Mouse (Mus musculus) intestine, embryonic 14.5 days (tissue): ENCODE results near the gene Spryd3. TPM values are rescaled to one million over a fixed set of nuclear protein-coding genes. Genes with fewer than 3 reads are reported as not detected.

ENCODE experiments used
- ATAC-seq: fragments of 200-750 bp; cut with Nextera tagmentation; replicated peaks from 2 replicates; pipeline ENCODE4 v1.8.0; 2017; ENCODE audit warnings: low read depth, moderate number of reproducible peaks, moderate TSS enrichment, moderate library complexity; ENCODE audit not compliant: low FRiP score, low TSS enrichment
- DNase-seq: peaks from one replicate; pipeline ENCODE4 v3.0.0-alpha.2; 2018; ENCODE audit warnings: low spot score
- H3K27ac ChIP-seq: fragments of 300-500 bp; sonication (generic); 2 replicates; pipeline ENCODE4 v1.5.1; 2014; ENCODE audit warnings: low read depth, mild to moderate bottlenecking, control low read depth
- H3K27me3 ChIP-seq: fragments of 300-500 bp; sonication (generic); replicated peaks from 2 replicates; pipeline ENCODE4 v1.6.1; 2014; ENCODE audit warnings: low read length, control low read depth; ENCODE audit not compliant: control insufficient read depth, insufficient read depth
- H3K36me3 ChIP-seq: fragments of 300-500 bp; sonication (generic); 2 replicates; pipeline ENCODE4 v1.6.1; 2014; ENCODE audit warnings: low read length, control low read depth; ENCODE audit not compliant: control insufficient read depth, insufficient read depth
- H3K4me1 ChIP-seq: fragments of 300-500 bp; sonication (generic); replicated peaks from 2 replicates; pipeline ENCODE4 v1.6.1; 2014; ENCODE audit warnings: low read length, control low read depth, mixed read lengths; ENCODE audit not compliant: control insufficient read depth, insufficient read depth
- H3K4me2 ChIP-seq: fragments of 300-500 bp; sonication (generic); 2 replicates; pipeline ENCODE4 v1.6.1; 2014; ENCODE audit warnings: low read length
- H3K4me3 ChIP-seq: fragments of 300-500 bp; sonication (generic); 2 replicates; pipeline ENCODE4 v1.5.1; 2014; ENCODE audit warnings: low read depth, low read length, control low read depth, mixed read lengths
- H3K9ac ChIP-seq: fragments of 300-500 bp; sonication (generic); 2 replicates; pipeline ENCODE4 v1.6.1; 2014; ENCODE audit warnings: mild to moderate bottlenecking, low read length
- H3K9me3 ChIP-seq: fragments of 300-500 bp; sonication (generic); 2 replicates; pipeline ENCODE4 v1.6.1; 2016; ENCODE audit warnings: low read length, control low read depth; ENCODE audit not compliant: control insufficient read depth
- WGBS: fragments of 180-500 bp; shearing (Covaris S2); extraction: QIAGEN DNeasy Blood & Tissue Kit; methylation state at CpG from one replicate; pipeline ENCODE4 v1.1.7; 2014; 5-methylcytosine and 5-hydroxymethylcytosine counted together
- polyA plus RNA-seq: library from polyadenylated mRNA; unstranded; fragments of >200 nt; fragmentation: Nextera tagmentation; extraction: Ambion mirVana; gene quantifications from 2 replicates; pipeline ENCODE4 v1.2.1, GENCODE M21; 2014

Spryd3 gene
- polyA plus RNA-seq: 14.4 and 16.1 TPM in 2 replicates

DNA sequence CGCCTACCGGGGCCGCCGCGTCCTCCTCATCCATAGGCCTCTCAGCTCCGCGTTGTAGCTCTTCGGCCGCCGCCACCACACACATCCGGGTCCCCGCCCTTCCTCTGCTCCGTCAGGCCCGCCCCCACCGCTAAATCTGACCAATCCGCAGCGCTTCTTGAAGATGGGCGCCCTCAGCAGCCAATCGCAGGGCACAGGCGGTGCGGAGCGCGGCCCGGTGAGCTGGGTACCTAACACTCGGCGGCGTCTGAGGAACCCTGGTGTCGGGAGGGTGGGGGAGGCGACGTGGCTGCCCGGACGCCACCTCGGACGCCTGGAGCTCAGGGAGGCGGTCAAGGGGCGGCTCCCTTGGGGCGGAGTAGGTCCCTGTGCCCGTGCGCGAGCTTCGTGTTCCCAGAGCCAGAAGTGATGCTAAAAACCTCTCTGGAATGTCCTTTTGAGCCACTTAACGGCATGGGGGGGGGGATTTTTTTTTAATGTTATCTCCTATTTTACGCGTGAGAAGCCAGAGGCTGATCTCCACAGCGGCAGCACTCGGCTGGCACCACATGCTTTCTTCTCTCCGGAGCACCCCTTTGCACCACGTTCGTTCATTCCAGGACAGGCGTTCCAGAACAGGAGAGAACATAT, at the start of gene Spryd3:
Gene Spryd3, minus strand, starts transcription at position 106 of the 630 bp plus-strand sequence.
- DNase-seq (peak; percentile 99), ATAC-seq (peak; percentile 98)
- peaks cover 19% of the 10 kb centered on the region for H3K36me3 ChIP-seq
- H3K4me3 ChIP-seq: peak within 1 kb of the TSS; percentile 85
- no peaks in the 10 kb centered on the region for H3K27me3 ChIP-seq
- H3K4me2 ChIP-seq: peak within 1 kb of the TSS; percentile 78
- 1% methylated on average over 49 of the region's 50 CpGs for WGBS
- no peaks in the 10 kb centered on the region for H3K9me3 ChIP-seq
- peak within 1 kb of the TSS; percentile 72 for H3K27ac ChIP-seq
- peaks cover 12% of the 10 kb centered on the region for H3K4me1 ChIP-seq
- H3K9ac ChIP-seq: peak within 1 kb of the TSS; percentile 74

DNA sequence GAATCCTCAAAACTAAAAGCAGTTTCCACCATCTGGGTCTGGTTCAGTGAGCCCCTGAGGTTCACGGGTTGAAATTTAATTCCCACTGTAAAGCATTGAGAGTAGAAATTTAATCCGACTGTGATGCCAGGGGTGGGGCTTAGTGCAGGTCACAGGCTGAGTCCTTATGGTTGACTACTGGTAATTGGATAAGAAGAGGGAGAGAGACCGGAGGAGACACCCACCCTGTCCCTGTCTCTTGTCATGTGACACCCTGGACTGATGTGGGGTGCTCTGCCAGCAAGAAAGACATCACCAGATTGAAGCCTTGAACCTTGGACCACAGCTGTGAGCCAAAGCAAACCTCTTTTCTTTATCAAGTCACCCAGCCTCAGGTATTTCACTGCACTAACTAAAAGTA, 47.0 kb upstream of the Spryd3 start:
- DNase-seq (no peak), ATAC-seq (no peak)
- no peak overlapping the region for H3K27ac ChIP-seq
- H3K9ac ChIP-seq: no peak overlapping the region
- no peaks in the 10 kb centered on the region for H3K27me3 ChIP-seq
- H3K4me3 ChIP-seq: no peak overlapping the region
- H3K36me3 ChIP-seq: peaks cover 42% of the 10 kb centered on the region
- no peak overlapping the region for H3K4me2 ChIP-seq
- H3K4me1 ChIP-seq: no peaks in the 10 kb centered on the region
- no peaks in the 10 kb centered on the region for H3K9me3 ChIP-seq
- WGBS: 86% methylated on average over 3 of the region's 3 CpGs

DNA sequence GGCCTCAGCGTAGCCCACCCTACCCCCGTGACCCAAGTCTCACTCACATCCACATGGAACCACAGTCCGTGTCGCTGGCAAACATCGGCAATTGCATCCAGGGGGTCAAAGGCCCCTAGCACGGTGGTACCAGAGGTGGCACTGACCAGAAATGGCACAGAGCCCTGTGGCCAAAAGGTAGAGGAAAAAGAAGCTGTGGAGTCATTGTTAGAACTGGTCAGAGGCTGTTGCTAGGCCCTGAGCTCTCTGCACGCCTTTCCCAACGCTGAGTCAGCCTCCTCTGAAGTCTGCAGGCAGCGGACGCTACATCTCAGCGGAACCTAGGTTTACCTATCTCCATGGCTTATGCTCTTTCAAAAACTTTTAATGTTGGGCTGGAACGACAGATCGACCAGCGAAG, 43.9 kb upstream of the Spryd3 start:
- ATAC-seq (no peak), DNase-seq (no peak)
- H3K36me3 ChIP-seq: peaks cover 25% of the 10 kb centered on the region
- 91% methylated on average over 14 of the region's 14 CpGs for WGBS
- no peak overlapping the region for H3K4me3 ChIP-seq
- no peaks in the 10 kb centered on the region for H3K9me3 ChIP-seq
- no peak overlapping the region for H3K4me2 ChIP-seq
- no peaks in the 10 kb centered on the region for H3K4me1 ChIP-seq
- no peak overlapping the region for H3K27ac ChIP-seq
- H3K9ac ChIP-seq: no peak overlapping the region
- no peaks in the 10 kb centered on the region for H3K27me3 ChIP-seq

DNA sequence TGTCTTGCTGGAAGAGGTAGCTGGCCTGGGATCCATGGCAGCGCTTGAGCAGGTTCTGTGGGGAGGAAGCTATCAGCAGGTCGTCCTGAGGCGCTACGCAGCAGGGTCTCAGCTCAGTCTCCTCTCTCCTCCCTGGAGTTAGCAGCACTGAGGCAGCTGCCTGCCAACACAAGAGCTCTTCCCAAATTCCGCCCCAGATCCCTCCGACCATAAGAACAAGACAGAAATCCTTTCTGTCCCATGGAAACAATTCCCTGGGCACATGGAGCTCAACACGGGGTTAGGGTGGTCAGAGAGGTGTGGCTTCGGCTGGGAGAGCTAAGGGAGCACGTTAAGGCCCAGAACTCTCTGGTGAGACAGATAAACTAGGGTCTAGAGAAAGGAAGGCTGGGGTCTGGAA, 43.1 kb upstream of the Spryd3 start:
- ATAC-seq: no peak
- Histone ChIP-seq H3K9me3 (no peaks in the 10 kb centered on the region), H3K4me1 (no peaks in the 10 kb centered on the region), H3K4me2 (no peak overlapping the region), H3K27me3 (no peaks in the 10 kb centered on the region), H3K4me3 (no peak overlapping the region), H3K27ac (no peak overlapping the region), H3K36me3 (peaks cover 21% of the 10 kb centered on the region), H3K9ac (no peak overlapping the region)
- no peak for DNase-seq
- WGBS: 79% methylated on average over 9 of the region's 9 CpGs

DNA sequence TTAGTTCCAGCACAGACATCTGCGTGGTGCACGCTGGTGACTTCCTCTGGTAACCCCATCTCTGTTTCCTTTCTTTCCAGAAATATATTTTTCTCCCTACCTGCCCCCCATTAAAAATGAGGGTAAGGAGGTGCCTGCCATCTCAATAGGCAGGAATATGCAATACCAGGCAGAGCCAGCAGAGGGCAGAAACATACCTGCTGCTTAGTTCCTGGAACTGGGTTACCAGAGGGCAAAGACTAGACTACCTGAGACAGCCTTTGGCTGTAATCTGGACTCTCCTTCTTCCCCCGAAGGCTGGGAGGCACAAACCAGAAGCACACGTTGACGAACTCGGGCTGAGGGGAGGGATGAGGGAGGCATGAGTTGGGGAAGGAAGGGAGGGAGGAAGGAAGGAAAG, 42.2 kb upstream of the Spryd3 start:
- H3K4me2 ChIP-seq: no peak overlapping the region
- peaks cover 15% of the 10 kb centered on the region for H3K36me3 ChIP-seq
- 0 out of 2 replicates have a peak, but pooled peaks have one; percentile 33 for ATAC-seq
- no peaks in the 10 kb centered on the region for H3K4me1 ChIP-seq
- H3K27ac ChIP-seq: no peak overlapping the region
- no peak overlapping the region for H3K9ac ChIP-seq
- H3K9me3 ChIP-seq: no peaks in the 10 kb centered on the region
- no peaks in the 10 kb centered on the region for H3K27me3 ChIP-seq
- H3K4me3 ChIP-seq: no peak overlapping the region
- peak; percentile 95 for DNase-seq
- WGBS: 14% methylated on average over 6 of the region's 6 CpGs

DNA sequence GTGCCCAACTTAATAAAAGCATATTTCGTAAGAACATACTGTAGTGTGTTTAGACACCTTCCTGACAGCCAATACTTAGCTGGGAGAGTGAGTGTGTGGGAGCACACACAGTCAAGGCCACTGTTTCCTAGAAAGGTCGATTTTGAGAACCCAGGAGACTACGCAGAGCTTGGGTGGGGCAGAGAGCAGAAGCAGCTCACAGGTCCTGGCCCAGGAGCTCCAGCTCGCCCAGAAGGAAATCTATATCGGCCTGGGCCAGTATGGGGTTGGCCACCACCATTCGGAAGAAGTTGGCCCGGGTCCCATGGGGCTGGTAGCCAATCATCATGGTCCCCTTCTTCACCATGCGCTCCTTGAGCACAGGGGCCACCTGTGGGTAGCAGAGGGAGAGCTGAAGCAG, 41.4 kb upstream of the Spryd3 start:
- 83% methylated on average over 8 of the region's 8 CpGs for WGBS
- no peak overlapping the region for H3K27ac ChIP-seq
- no peaks in the 10 kb centered on the region for H3K4me1 ChIP-seq
- H3K36me3 ChIP-seq: peaks cover 11% of the 10 kb centered on the region
- no peaks in the 10 kb centered on the region for H3K27me3 ChIP-seq
- no peak overlapping the region for H3K9ac ChIP-seq
- no peak for ATAC-seq
- no peak overlapping the region for H3K4me2 ChIP-seq
- H3K4me3 ChIP-seq: no peak overlapping the region
- DNase-seq: no peak
- no peaks in the 10 kb centered on the region for H3K9me3 ChIP-seq

DNA sequence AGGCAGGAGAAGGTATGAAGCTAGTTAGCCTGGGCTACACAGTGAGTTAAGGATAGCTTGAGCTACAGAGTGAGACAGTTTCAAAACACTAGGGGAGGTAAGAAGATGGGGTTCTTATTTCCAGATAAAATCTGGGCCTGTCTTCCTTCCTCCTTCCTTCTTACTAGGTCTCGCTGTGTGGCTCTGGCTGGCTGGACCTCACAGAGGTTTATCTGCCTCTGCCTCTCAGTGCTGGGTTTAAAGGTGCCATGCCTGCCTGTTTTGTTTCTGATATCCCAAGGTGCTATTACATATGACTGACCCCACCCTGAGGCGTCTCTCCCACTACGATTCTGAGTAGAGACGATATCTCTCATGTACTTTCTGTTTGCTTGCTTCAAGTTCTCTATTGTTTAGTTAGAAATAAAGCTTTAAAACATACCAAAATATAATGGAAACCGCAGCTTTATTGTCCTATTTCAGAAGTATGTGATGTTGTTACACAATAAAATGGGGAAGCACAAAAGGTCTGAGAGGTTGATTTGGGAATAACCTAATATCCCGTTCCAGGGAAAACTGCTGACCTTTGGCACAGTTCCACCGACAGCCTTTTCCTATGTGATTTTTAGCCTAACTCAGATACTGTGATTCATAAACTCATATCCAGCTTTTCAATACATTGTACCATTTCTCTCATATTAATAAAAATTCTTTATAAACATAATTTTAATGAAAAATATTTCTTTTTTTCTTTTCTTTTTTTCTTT, 40.7 kb upstream of the Spryd3 start:
- Histone ChIP-seq H3K27ac (no peak overlapping the region), H3K4me3 (no peak overlapping the region), H3K36me3 (peaks cover 11% of the 10 kb centered on the region), H3K9me3 (no peaks in the 10 kb centered on the region), H3K4me1 (no peaks in the 10 kb centered on the region), H3K27me3 (no peaks in the 10 kb centered on the region), H3K4me2 (no peak overlapping the region), H3K9ac (no peak overlapping the region)
- WGBS: 87% methylated on average over 7 of the region's 7 CpGs
- ATAC-seq: no peak
- no peak for DNase-seq

DNA sequence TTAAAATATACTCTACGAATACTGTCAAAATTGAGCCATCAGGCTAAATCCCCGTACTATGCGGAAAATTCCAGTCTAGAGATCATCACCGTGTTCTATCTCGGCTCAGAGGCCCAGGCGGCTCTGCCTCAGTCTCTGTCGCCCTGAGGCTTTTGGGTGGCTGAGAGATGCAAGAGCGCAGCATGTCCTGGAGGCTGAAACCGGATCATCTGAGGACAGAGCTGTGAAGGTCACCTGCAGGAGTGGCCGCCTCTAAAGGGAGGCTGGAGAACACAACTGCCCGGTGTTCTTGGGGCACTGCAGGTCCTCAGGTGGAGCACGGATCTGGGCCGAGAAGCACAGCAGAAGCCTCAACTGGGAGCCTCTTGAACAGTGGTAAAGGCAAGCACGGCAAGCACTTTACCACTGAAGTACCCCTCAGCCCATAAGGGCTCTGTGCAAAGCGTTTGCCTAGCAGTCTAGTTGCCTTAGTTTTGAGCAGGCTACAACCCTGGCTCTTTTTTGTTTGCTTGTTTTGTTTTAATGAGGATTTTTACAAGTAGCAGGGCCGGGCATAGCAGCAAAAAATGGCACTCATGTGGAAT, 39.8 kb upstream of the Spryd3 start:
- no peaks in the 10 kb centered on the region for H3K4me1 ChIP-seq

More for the DNA sequence above, 39.8 kb upstream of the Spryd3 start:
- Histone ChIP-seq H3K4me2 (no peak overlapping the region), H3K36me3 (peaks cover 11% of the 10 kb centered on the region), H3K27me3 (no peaks in the 10 kb centered on the region), H3K9me3 (no peaks in the 10 kb centered on the region), H3K9ac (no peak overlapping the region), H3K4me3 (no peak overlapping the region), H3K27ac (no peak overlapping the region)
- WGBS: 89% methylated on average over 16 of the region's 16 CpGs
- DNase-seq: no peak
- no peak for ATAC-seq
